Mouse (Mus musculus) midbrain, embryonic 10.5 days (tissue): ENCODE measurements around the gene Wnt11. TPM values are rescaled to one million over a fixed set of nuclear protein-coding genes. Genes with fewer than 3 reads are reported as not detected.

ENCODE experiments used
- DNase-seq: peaks from one replicate; pipeline ENCODE4 v3.0.0-alpha.2; 2017; ENCODE audit warnings: low spot score
- H3K27ac ChIP-seq: fragments of 300-500 bp; sonication (generic); replicated peaks from 2 replicates; pipeline ENCODE4 v1.5.1; 2016; ENCODE audit warnings: mild to moderate bottlenecking
- H3K27me3 ChIP-seq: fragments of 300-500 bp; sonication (generic); 2 replicates; pipeline ENCODE4 v1.6.1; 2016; ENCODE audit warnings: low read depth, mild to moderate bottlenecking; ENCODE audit not compliant: poor library complexity, severe bottlenecking
- H3K36me3 ChIP-seq: fragments of 300-500 bp; sonication (generic); 2 replicates; pipeline ENCODE4 v1.6.1; 2016; ENCODE audit warnings: mild to moderate bottlenecking, moderate library complexity
- H3K4me1 ChIP-seq: fragments of 300-500 bp; sonication (generic); 2 replicates; pipeline ENCODE4 v1.6.1; 2016
- H3K4me3 ChIP-seq: fragments of 300-500 bp; sonication (generic); 2 replicates; pipeline ENCODE4 v1.5.1; 2016; ENCODE audit warnings: mild to moderate bottlenecking, moderate library complexity
- H3K9me3 ChIP-seq: fragments of 300-500 bp; sonication (generic); replicated peaks from 2 replicates; pipeline ENCODE4 v1.6.1; 2016; ENCODE audit warnings: mild to moderate bottlenecking
- WGBS: fragments of 180-500 bp; shearing (Covaris S2); methylation state at CpG from one replicate; pipeline ENCODE4 v1.1.7; 2016; 5-methylcytosine and 5-hydroxymethylcytosine counted together
- polyA plus RNA-seq: library from polyadenylated mRNA; unstranded; fragments of >200 nt; fragmentation: Nextera tagmentation; extraction: Ambion mirVana; gene quantifications from 2 replicates; pipeline ENCODE4 v1.2.1, GENCODE M21; 2016

The Wnt11 gene
- polyA plus RNA-seq, 1 experiment from 2014 or later: 0.70 TPM

DNA sequence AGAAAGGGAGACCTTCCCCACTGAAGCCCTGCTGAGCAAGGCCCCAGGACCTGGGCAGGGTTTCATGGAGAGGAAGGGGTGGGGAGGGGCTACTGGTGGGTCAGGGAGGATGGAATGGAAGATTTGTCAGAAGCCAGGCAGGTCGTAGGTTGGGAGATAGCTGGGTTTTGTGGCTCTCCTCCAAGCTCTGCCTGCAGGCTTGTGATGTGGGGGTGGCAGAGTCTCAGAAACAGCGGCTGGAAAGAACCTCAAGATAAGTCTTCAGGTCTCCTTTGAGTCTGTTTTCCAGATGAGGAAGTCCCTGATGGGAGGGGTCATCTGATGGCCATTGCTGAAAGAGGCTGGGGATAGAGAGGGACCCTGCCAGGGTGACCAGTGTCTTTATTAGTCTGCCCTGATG is 20.5 kb downstream of the Wnt11 start:
- Histone ChIP-seq H3K27me3 (no peaks in the 10 kb centered on the region), H3K4me1 (peaks cover 16% of the 10 kb centered on the region), H3K27ac (no peak overlapping the region), H3K4me3 (no peak overlapping the region), H3K9me3 (no peaks in the 10 kb centered on the region), H3K36me3 (no peaks in the 10 kb centered on the region)
- WGBS: 66% methylated on average over 2 of the region's 2 CpGs
- no peak for DNase-seq

DNA sequence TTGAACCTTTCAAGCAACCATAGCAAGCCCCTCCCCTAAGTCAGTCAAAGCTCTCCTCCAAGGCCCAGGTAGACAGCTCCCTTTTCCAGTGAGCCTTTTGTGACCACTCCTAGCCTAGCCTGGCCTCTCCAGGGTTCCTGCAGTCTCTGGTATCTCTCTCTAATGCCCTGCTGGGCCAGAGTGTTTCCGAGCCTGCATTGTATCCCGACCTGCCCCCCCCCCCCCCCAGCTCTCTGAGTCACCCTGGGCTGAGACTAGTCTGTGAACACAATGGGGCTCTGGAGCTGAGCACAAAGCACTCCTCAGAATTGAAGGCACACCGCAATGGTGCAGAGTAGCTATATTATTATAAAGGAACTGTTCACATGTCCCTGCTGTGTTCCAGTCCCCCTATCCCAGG is 21.2 kb downstream of the Wnt11 start:
- H3K27me3 ChIP-seq: no peaks in the 10 kb centered on the region
- no peak for DNase-seq
- no peaks in the 10 kb centered on the region for H3K36me3 ChIP-seq
- no peak overlapping the region for H3K4me3 ChIP-seq
- no peaks in the 10 kb centered on the region for H3K9me3 ChIP-seq
- WGBS: 19% methylated on average over 3 of the region's 3 CpGs
- H3K4me1 ChIP-seq: peaks cover 16% of the 10 kb centered on the region
- peak overlapping the region; percentile 34; the same call in 1 of the 2 replicates for H3K27ac ChIP-seq

- 66% methylated on average over 3 of the region's 3 CpGs for WGBS
Observed at GRCm38 (mm10) chr7:98857094-98857493, 22.2 kb downstream of the Wnt11 start.

GRCm38 (mm10) chr7:98861002-98861401 is 26.1 kb downstream of the Wnt11 start:
- H3K27me3 ChIP-seq: no peaks in the 10 kb centered on the region
- no peak for DNase-seq
- 78% methylated on average over 2 of the region's 2 CpGs for WGBS
- no peaks in the 10 kb centered on the region for H3K36me3 ChIP-seq
- no peaks in the 10 kb centered on the region for H3K9me3 ChIP-seq
- H3K4me1 ChIP-seq: peaks cover 30% of the 10 kb centered on the region
- no peak overlapping the region for H3K27ac ChIP-seq
- no peak overlapping the region for H3K4me3 ChIP-seq

More at GRCm38 (mm10) chr7:98857094-98857493, 22.2 kb downstream of the Wnt11 start:
- Histone ChIP-seq H3K27ac (peak overlapping the region; percentile 38; the same call in 1 of the 2 replicates), H3K4me1 (peaks cover 16% of the 10 kb centered on the region), H3K9me3 (no peaks in the 10 kb centered on the region), H3K27me3 (no peaks in the 10 kb centered on the region), H3K36me3 (no peaks in the 10 kb centered on the region), H3K4me3 (no peak overlapping the region)
- DNase-seq: no peak

GRCm38 (mm10) chr7:98862994-98863393 is 28.1 kb downstream of the Wnt11 start:
- Histone ChIP-seq H3K27ac (no peak overlapping the region), H3K4me1 (peaks cover 32% of the 10 kb centered on the region), H3K9me3 (no peaks in the 10 kb centered on the region), H3K36me3 (no peaks in the 10 kb centered on the region), H3K27me3 (peaks cover 15% of the 10 kb centered on the region), H3K4me3 (no peak overlapping the region)
- 88% methylated on average over 5 of the region's 5 CpGs for WGBS
- no peak for DNase-seq

GRCm38 (mm10) chr7:98863969-98864718 is 29.2 kb downstream of the Wnt11 start:
- Histone ChIP-seq H3K27ac (peak overlapping the region; percentile 42; the same call in 1 of the 2 replicates), H3K9me3 (no peaks in the 10 kb centered on the region), H3K4me1 (peaks cover 43% of the 10 kb centered on the region), H3K27me3 (peaks cover 26% of the 10 kb centered on the region), H3K36me3 (no peaks in the 10 kb centered on the region), H3K4me3 (no peak overlapping the region)
- DNase-seq: no peak
- WGBS: 43% methylated on average over 9 of the region's 9 CpGs

DNA sequence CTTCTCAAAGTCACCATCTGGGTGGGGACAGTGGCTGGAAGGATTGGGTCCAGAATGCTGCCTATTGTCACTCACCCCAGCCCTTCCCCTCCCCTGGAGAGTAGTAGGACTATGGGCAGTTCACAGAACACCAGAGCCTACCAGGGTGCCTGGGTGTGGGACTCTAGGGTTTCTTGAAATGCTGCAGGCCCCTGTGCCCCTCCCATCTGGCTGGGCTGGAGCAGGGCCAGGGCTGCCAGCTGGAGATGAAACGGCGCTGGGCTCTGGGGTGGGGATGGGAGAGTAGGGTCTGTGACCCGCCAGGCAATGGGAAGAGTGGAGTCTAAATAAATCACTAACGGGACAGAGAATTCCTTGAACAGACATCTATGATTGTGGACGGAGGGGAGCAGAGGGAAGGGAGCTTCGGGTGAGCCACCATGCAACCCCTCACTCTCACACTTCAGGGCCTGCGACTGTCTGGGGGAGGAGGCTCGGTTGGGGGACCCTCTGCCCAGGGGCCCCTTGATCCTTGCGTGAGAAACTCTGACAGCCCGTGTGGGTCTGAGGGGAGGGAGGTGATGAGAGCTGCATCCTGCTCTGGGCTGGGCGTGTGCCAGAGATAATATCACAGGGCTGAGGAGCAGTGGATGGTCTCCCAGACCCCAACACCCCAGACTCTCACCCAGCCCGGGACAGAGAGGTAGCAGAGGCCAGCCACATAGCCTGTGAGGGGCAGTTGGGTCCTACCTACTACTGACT is 32.3 kb downstream of the Wnt11 start:
- Histone ChIP-seq H3K27ac (peak overlapping the region; percentile 28), H3K4me1 (peaks cover 48% of the 10 kb centered on the region), H3K36me3 (no peaks in the 10 kb centered on the region), H3K4me3 (no peak overlapping the region), H3K9me3 (no peaks in the 10 kb centered on the region), H3K27me3 (peaks cover 53% of the 10 kb centered on the region)
- DNase-seq: no peak
- WGBS: 48% methylated on average over 12 of the region's 12 CpGs

DNA sequence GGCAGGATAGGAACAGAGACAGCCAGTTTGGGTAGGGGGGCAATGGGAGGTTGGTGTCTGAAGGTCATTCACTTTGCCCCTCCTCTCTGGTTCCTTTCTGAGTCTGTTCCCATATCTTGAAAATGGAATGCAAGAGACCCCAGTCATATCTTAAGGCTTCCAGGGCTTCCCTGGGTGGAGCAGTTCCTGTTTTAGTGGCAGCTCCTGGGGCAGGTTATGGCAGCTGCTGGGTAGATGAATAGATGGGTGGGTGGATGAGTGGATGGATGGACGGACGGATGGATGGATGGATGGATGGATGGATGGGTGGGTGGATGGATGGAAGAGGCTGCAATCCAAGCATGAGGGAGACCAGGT is 32.9 kb downstream of the Wnt11 start:
- Histone ChIP-seq H3K9me3 (no peaks in the 10 kb centered on the region), H3K36me3 (no peaks in the 10 kb centered on the region), H3K4me1 (peaks cover 47% of the 10 kb centered on the region), H3K4me3 (no peak overlapping the region), H3K27ac (peak overlapping the region; percentile 28; the same call in 1 of the 2 replicates), H3K27me3 (peaks cover 59% of the 10 kb centered on the region)
- no peak for DNase-seq
- 89% methylated on average over 2 of the region's 2 CpGs for WGBS

DNA sequence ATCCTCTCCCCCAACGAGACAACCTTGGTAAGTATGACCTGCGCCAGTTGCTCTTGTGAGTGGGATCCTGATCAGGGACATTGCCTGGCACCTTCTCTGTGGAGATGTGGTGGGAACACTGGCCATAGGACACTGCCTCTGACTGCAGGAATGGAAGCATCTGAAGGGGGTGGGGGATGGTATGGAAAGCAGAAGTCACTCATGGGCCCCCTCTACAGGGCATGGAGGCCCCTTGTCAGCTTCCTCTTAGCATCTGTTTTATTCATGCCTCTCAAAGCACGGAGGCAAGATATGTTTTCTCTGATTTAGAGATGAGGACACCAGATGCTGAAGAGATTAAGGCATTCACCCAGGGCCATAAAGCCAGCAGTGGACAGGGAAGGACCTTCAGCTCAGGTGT is 34.2 kb downstream of the Wnt11 start:
- no peak for DNase-seq
- Histone ChIP-seq H3K4me1 (peaks cover 35% of the 10 kb centered on the region), H3K9me3 (no peaks in the 10 kb centered on the region), H3K4me3 (no peak overlapping the region), H3K27me3 (peaks cover 60% of the 10 kb centered on the region), H3K27ac (no peak overlapping the region), H3K36me3 (no peaks in the 10 kb centered on the region)
- WGBS: 59% methylated on average over 3 of the region's 3 CpGs

DNA sequence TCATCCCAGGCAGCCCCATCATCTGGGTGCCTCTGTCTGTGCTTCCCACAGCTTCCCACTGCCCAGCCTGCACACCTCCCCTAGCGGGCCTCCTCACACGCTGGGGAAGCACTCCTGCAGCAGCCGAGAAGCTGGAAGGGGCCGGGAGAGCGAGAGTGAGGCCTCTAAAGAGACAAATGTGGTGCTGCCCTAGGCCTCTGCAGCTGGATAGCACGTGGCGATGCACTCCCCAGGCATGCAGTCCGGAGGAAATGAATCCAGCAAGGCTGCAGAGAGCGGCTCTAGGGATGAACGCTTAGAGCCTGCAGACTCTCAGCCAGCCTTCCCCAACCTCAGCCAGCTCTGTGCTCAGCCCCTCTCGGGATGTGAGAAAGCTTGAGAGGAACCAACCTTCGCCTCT is 35.9 kb downstream of the Wnt11 start:
- DNase-seq: peak; percentile 35
- Histone ChIP-seq H3K36me3 (no peaks in the 10 kb centered on the region), H3K27me3 (peaks cover 73% of the 10 kb centered on the region), H3K4me1 (peaks cover 35% of the 10 kb centered on the region), H3K9me3 (no peaks in the 10 kb centered on the region), H3K27ac (peak overlapping the region; percentile 55; the same call in 1 of the 2 replicates), H3K4me3 (no peak overlapping the region)
- 31% methylated on average over 12 of the region's 12 CpGs for WGBS

DNA sequence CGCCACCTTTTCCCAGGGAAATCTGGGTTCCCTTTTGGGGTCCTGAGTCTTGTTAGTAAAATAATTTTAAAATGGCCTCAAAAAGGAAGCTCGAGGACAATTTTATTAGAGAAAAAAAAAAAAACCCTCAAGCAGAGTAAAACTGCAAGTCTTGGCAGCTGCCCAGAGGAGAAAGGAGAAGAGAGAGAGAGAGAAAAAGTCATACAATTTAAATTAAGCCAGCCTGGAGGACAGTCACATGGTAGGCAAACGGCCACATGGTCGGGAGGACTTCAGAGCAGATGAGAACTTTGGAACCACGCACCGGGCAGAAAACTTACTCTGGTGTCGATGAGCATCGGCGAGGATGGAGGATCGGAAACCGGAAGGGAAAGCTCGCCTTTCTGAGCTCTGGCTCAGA is 37.0 kb downstream of the Wnt11 start:
- Histone ChIP-seq H3K36me3 (no peaks in the 10 kb centered on the region), H3K9me3 (no peaks in the 10 kb centered on the region), H3K4me1 (peaks cover 46% of the 10 kb centered on the region), H3K4me3 (no peak overlapping the region), H3K27ac (no peak overlapping the region), H3K27me3 (peaks cover 69% of the 10 kb centered on the region)
- DNase-seq: no peak
- WGBS: 79% methylated on average over 12 of the region's 12 CpGs

DNA sequence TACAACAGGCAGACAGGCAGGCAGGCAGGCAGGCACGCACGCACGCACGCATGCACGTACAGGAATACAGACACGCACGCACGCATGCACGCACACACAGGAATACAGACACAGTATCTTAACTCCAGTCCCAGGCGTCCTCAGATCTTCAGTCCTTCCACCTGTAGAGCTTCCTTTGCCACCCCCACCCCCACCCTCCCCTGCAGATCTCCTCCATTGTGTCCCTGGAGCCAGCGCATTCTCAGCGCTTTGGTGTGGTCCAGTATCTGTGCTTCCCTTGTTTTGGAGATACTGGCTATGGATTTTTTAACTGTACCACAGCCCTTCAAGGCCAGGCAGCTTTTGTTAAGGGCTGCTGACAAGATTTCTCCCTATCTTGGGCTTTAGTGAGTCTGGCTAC is 38.4 kb downstream of the Wnt11 start:
- WGBS: 83% methylated on average over 12 of the region's 12 CpGs
- peaks cover 61% of the 10 kb centered on the region for H3K27me3 ChIP-seq
- no peaks in the 10 kb centered on the region for H3K9me3 ChIP-seq
- no peak for DNase-seq
- no peaks in the 10 kb centered on the region for H3K36me3 ChIP-seq
- no peak overlapping the region for H3K27ac ChIP-seq
- H3K4me1 ChIP-seq: peaks cover 41% of the 10 kb centered on the region
- H3K4me3 ChIP-seq: no peak overlapping the region

DNA sequence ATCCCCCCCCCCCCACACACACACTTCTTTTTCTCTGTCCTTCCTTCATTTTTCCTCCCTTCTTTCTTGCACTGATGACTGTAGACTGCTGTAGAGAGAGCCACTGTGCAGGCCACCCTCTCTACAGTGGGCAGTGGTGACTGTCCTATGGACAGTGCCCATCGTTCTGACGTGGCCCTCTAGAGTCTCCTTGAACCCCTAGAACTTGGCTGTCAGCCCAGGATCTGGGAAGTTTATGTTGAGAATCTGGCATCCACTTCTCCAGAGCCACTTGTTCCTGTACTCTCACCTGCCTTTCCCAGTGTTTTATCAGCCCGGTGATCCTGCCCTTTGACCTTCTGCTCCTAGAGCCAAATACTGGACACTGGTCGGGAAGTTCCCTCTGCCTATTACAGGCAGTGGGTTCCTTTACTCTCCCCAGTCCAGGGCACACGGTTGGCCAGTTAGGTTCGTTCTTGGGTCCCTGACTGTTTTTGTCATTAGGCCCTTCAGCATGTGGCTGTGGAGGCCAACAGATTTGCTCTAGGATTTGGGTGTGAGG is 39.6 kb downstream of the Wnt11 start:
- no peak overlapping the region for H3K4me3 ChIP-seq
- peaks cover 51% of the 10 kb centered on the region for H3K27me3 ChIP-seq
- no peak overlapping the region for H3K27ac ChIP-seq
- H3K4me1 ChIP-seq: peaks cover 30% of the 10 kb centered on the region
- H3K36me3 ChIP-seq: no peaks in the 10 kb centered on the region
- no peak for DNase-seq
- 72% methylated on average over 6 of the region's 6 CpGs for WGBS
- no peaks in the 10 kb centered on the region for H3K9me3 ChIP-seq
